Comparison of ENCODE assay signal across 9 mouse cellular contexts in the genomic region with DNA sequence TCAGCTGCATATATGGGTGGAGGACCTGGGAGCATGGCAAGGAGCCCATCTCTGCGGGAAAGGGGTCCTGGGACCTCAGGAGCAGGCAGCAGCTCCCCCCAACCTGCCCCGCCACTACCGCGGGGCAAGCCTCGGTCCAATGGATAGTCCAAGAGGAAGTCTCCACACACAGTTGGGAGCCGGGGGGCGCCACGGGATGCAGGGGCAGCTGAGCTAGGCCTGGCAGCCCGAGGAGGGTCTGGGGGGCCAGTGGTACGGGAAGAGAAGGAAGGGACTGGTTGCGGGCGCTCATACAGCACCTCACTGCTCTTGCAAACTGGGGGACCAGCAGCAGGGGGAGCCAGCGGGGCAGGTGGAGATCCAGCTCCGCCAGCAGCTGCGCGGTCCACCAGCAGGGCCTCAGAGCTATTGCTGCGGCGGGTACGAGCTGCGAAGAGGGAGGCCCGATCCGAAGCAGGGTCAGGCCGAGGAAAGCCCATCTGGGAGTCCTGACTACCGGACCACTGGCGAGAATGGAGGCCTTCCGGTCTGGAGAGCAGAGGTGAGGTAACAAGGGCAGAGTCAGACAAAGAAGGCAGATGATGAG. TPM values are rescaled to one million over a fixed set of nuclear protein-coding genes. Genes with fewer than 3 reads are reported as not detected.
A peak's percentile ranks its signal among the peaks of the same experiment; 100 is the strongest.
DNase-seq lines count a peak whose midpoint lies in the region; ATAC-seq and TF ChIP-seq lines count a peak whose summit lies in the region.
"Had no signal": no experiment of that assay in that cellular context is flagged by ENCODE, and none has a peak within 500 bp of the region (broad histone marks: within the 10 kb centered on the region; RNA-seq: fewer than 3 reads in every experiment).

No protein-coding gene starts in this region.

- no peaks in the 10 kb centered on the region for H3K4me1 ChIP-seq in intestine, embryonic 16.5 days (ENCODE audit: control insufficient read depth, insufficient read depth, low read length)
- no peaks in the 10 kb centered on the region for H3K4me1 ChIP-seq in limb, embryonic 14.5 days (ENCODE audit: control insufficient read depth, insufficient read depth, low read length)
- H3K4me1 ChIP-seq: lung, embryonic 15.5 days had no signal

- no peak for TF ChIP-seq POLR2A in limb, embryonic 14.5 days (IDR thresholded peaks at IDR 0.05; ENCODE audit: borderline replicate concordance, extremely low read depth, insufficient read depth, insufficient read length)

- H3K4me2 ChIP-seq in intestine, embryonic 16.5 days (ENCODE audit: low read depth, low read length), result no peak overlapping the region
- no peak overlapping the region; the same call in 1 of the 2 replicates for H3K4me2 ChIP-seq in limb, embryonic 14.5 days (replicated peaks; ENCODE audit: low read depth, low read length, severe bottlenecking)
- H3K4me2 ChIP-seq: lung, embryonic 15.5 days had no signal

- intact Hi-C loops in gastrocnemius, postnatal 14 days (cut with DNase I; ENCODE audit: low total_unique reads), result no loop called here

- no peak overlapping the region for H3K4me3 ChIP-seq in intestine, embryonic 16.5 days (ENCODE audit: low read length)
- H3K4me3 ChIP-seq in limb, embryonic 14.5 days (replicated peaks; ENCODE audit: low read length), result no peak overlapping the region
- H3K4me3 ChIP-seq: lung, embryonic 15.5 days had no signal

- H3K27ac ChIP-seq in intestine, embryonic 16.5 days (ENCODE audit: low read length), result no peak overlapping the region
- H3K27ac ChIP-seq in limb, embryonic 14.5 days (replicated peaks; ENCODE audit: low read depth, low read length), result no peak overlapping the region
- H3K27ac ChIP-seq: lung, embryonic 15.5 days had no signal

- WGBS in intestine, embryonic 16.5 days, result 43% methylated on average over 23 of the region's 26 CpGs
- WGBS in limb, embryonic 14.5 days, result 23% methylated on average over 20 of the region's 26 CpGs

- DNase-seq in layer of hippocampus, adult 11-12 months (ENCODE audit: low spot score), result peak; percentile 64
- DNase-seq in layer of hippocampus, adult 9-10 months (ENCODE audit: low spot score), result no peak
- DNase-seq in c-Kit-negative CD71-positive TER-119-positive erythroid progenitor cells, embryonic 14.5 days (ENCODE audit: low read depth, low spot score), result peak; percentile 31
- peak; percentile 78 for DNase-seq in gastrocnemius, postnatal 14 days
- no peak for DNase-seq in limb, embryonic 14.5 days (ENCODE audit: low spot score)
- DNase-seq in thymus, postnatal 14 days, result peak; percentile 89

- H3K36me3 ChIP-seq in intestine, embryonic 16.5 days (ENCODE audit: control insufficient read depth, insufficient read depth, low read length), result no peaks in the 10 kb centered on the region
- H3K36me3 ChIP-seq in limb, embryonic 14.5 days (ENCODE audit: control insufficient read depth, insufficient read depth, low read length), result peaks cover 16% of the 10 kb centered on the region; the same call in 1 of the 2 replicates
- H3K36me3 ChIP-seq: lung, embryonic 15.5 days had no signal

- H3K27me3 ChIP-seq in intestine, embryonic 16.5 days (replicated peaks; ENCODE audit: control insufficient read depth, insufficient read depth, low read length), result no peaks in the 10 kb centered on the region
- H3K27me3 ChIP-seq in limb, embryonic 14.5 days (ENCODE audit: control insufficient read depth, insufficient read depth, low read length), result no peaks in the 10 kb centered on the region
- H3K27me3 ChIP-seq: lung, embryonic 15.5 days had no signal

- ATAC-seq in intestine, embryonic 16.5 days, result peak; percentile 54
- 0 out of 2 replicates have a peak, but pooled peaks have one; percentile 10 for ATAC-seq in limb, embryonic 14.5 days (ENCODE audit: low FRiP score, low read depth)
- peak; percentile 70; the same call in 1 of the 2 replicates for ATAC-seq in monocyte, adult 5-6 weeks (replicated peaks; ENCODE audit: insufficient number of reproducible peaks, low FRiP score, low TSS enrichment, poor library complexity, severe bottlenecking)

- H3K9me3 ChIP-seq in intestine, embryonic 16.5 days (ENCODE audit: control insufficient read depth, low read length), result no peaks in the 10 kb centered on the region
- H3K9me3 ChIP-seq in limb, embryonic 14.5 days (ENCODE audit: control insufficient read depth, low read length), result no peaks in the 10 kb centered on the region
- H3K9me3 ChIP-seq: lung, embryonic 15.5 days had no signal

- no peak overlapping the region for H3K9ac ChIP-seq in intestine, embryonic 16.5 days (ENCODE audit: low read depth, low read length)
- H3K9ac ChIP-seq in limb, embryonic 14.5 days (ENCODE audit: low read depth, low read length, severe bottlenecking), result no peak overlapping the region
- H3K9ac ChIP-seq: lung, embryonic 15.5 days had no signal

RNA-seq across cellular contexts. Expression of gene Praf2, which starts 5.4 kb away (rescaled TPM):
- 1 to 10 TPM; 6.1 to 9.0 TPM for total RNA-seq in gastrocnemius, postnatal 14 days (2021)
- polyA plus RNA-seq in intestine, embryonic 16.5 days (2015; fragmentation: Nextera tagmentation; extraction: Ambion mirVana), result 59.7 and 60.8 TPM in 2 replicates
- polyA plus RNA-seq in limb, embryonic 14.5 days (2012; rRNA removed), result 83.7 and 91.1 TPM in 2 replicates
- polyA plus RNA-seq in limb, embryonic 14.5 days (2014; fragmentation: Nextera tagmentation; extraction: Ambion mirVana), result 89.4 and 92.0 TPM in 2 replicates
- 6.3 to 9.0 TPM (median 6.8 TPM) in 3 replicates for total RNA-seq in monocyte, adult 5-6 weeks (2017)

RNA-seq across cellular contexts. Expression of gene Gm45208, which starts 11.6 kb away (rescaled TPM):
- not detected for total RNA-seq in gastrocnemius, postnatal 14 days (2021)
- 0.37 TPM in 1 of 2 replicates, not detected in the other for polyA plus RNA-seq in intestine, embryonic 16.5 days (2015; fragmentation: Nextera tagmentation; extraction: Ambion mirVana)
- polyA plus RNA-seq in limb, embryonic 14.5 days (2012; rRNA removed), result 0.50 and 0.85 TPM in 2 replicates
- 0.43 and 0.48 TPM in 2 replicates for polyA plus RNA-seq in limb, embryonic 14.5 days (2014; fragmentation: Nextera tagmentation; extraction: Ambion mirVana)
- total RNA-seq in monocyte, adult 5-6 weeks (2017), result 0.75 TPM in 1 of 3 replicates, not detected in the others
- polyA plus RNA-seq: lung, embryonic 15.5 days had no signal

RNA-seq across cellular contexts. Expression of gene Ccdc120, which starts 17.0 kb away (rescaled TPM):
- total RNA-seq in gastrocnemius, postnatal 14 days (2021), result 1 to 10 TPM in 1 of 2 experiments, under 1 TPM in 1; 0.86 to 1.8 TPM
- 9.2 and 12.0 TPM in 2 replicates for polyA plus RNA-seq in intestine, embryonic 16.5 days (2015; fragmentation: Nextera tagmentation; extraction: Ambion mirVana)
- 25.7 and 38.6 TPM in 2 replicates for polyA plus RNA-seq in limb, embryonic 14.5 days (2012; rRNA removed)
- 14.9 and 16.0 TPM in 2 replicates for polyA plus RNA-seq in limb, embryonic 14.5 days (2014; fragmentation: Nextera tagmentation; extraction: Ambion mirVana)
- total RNA-seq in monocyte, adult 5-6 weeks (2017), result not detected in 3 replicates

RNA-seq across cellular contexts. Expression of gene Wdr45, which starts 19.5 kb away (rescaled TPM):
- 10 to 100 TPM; 20.4 to 22.8 TPM for total RNA-seq in gastrocnemius, postnatal 14 days (2021)
- polyA plus RNA-seq in intestine, embryonic 16.5 days (2015; fragmentation: Nextera tagmentation; extraction: Ambion mirVana), result 25.8 and 26.6 TPM in 2 replicates
- polyA plus RNA-seq in limb, embryonic 14.5 days (2012; rRNA removed), result 48.6 and 56.5 TPM in 2 replicates
- 20.4 and 25.3 TPM in 2 replicates for polyA plus RNA-seq in limb, embryonic 14.5 days (2014; fragmentation: Nextera tagmentation; extraction: Ambion mirVana)
- 27.2 to 41.6 TPM (median 36.4 TPM) in 3 replicates for total RNA-seq in monocyte, adult 5-6 weeks (2017)

RNA-seq across cellular contexts. Expression of gene Tfe3, which starts 28.7 kb away (rescaled TPM):
- total RNA-seq in gastrocnemius, postnatal 14 days (2021), result 1 to 10 TPM; 8.8 to 9.7 TPM
- polyA plus RNA-seq in intestine, embryonic 16.5 days (2015; fragmentation: Nextera tagmentation; extraction: Ambion mirVana), result 19.2 and 21.2 TPM in 2 replicates
- polyA plus RNA-seq in limb, embryonic 14.5 days (2012; rRNA removed), result 24.4 and 25.3 TPM in 2 replicates
- 22.1 and 22.2 TPM in 2 replicates for polyA plus RNA-seq in limb, embryonic 14.5 days (2014; fragmentation: Nextera tagmentation; extraction: Ambion mirVana)
- total RNA-seq in monocyte, adult 5-6 weeks (2017), result 14.5 to 27.8 TPM (median 20.8 TPM) in 3 replicates

Comparison
In these comparisons a context has a peak if more than half of its experiments do, and no peak if none do; other contexts are left out.
1. DNase-seq: peak in layer of hippocampus, adult 11-12 months (single experiment), c-Kit-negative CD71-positive TER-119-positive erythroid progenitor cells, embryonic 14.5 days (single experiment), gastrocnemius, postnatal 14 days (single experiment) and thymus, postnatal 14 days (single experiment); none in layer of hippocampus, adult 9-10 months (single experiment) and limb, embryonic 14.5 days (single experiment).
2. ATAC-seq: peak in every context shown above with its lines; median percentile 70 in monocyte, adult 5-6 weeks; 54 in intestine, embryonic 16.5 days; 10 in limb, embryonic 14.5 days.